Mouse (Mus musculus): ENCODE results near the gene Kat5. TPM values are rescaled to one million over a fixed set of nuclear protein-coding genes. Genes with fewer than 3 reads are reported as not detected.

The Kat5 gene
- polyA plus RNA-seq, 1 experiment = 37.1 TPM

GRCm38 (mm10) chr19:5645280-5645679, 35.2 kb upstream of the Kat5 start:
- no peaks in the 10 kb centered on the region for H3K79me2 ChIP-seq (ENCODE audit: control insufficient read depth, insufficient read depth)
- peaks cover 43% of the 10 kb centered on the region for H3K36me3 ChIP-seq (ENCODE audit: control insufficient read depth, insufficient read depth)
- no peaks in the 10 kb centered on the region for H3K27me3 ChIP-seq (ENCODE audit: control insufficient read depth, insufficient read depth, insufficient read length)
- no peak overlapping the region for H3K4me2 ChIP-seq (ENCODE audit: low read depth)
- TF ChIP-seq POLR2AphosphoS2 (IDR thresholded peaks at IDR 0.05; ENCODE audit: insufficient read length, low read depth) (no peak), SRF (IDR thresholded peaks at IDR 0.05; ENCODE audit: control insufficient read depth, insufficient read length, low read depth) (no peak), TCF12 (IDR thresholded peaks at IDR 0.05; ENCODE audit: insufficient read depth, poor library complexity, severe bottlenecking) (no peak), MAX (IDR thresholded peaks at IDR 0.05; ENCODE audit: low read depth) (no peak), TCF3 (IDR thresholded peaks at IDR 0.05; ENCODE audit: insufficient read length, low read depth) (no peak), MYOG (IDR thresholded peaks at IDR 0.05; ENCODE audit: control insufficient read depth in 1 of 3, insufficient read depth in 1 of 3, insufficient read length in 2 of 3, low read depth in 2 of 3) (no peak), USF1 (IDR thresholded peaks at IDR 0.05; ENCODE audit: low read depth) (no peak)
- H3ac ChIP-seq (ENCODE audit: control insufficient read depth, insufficient read length) = no peak overlapping the region
- H3K4me3 ChIP-seq = no peak overlapping the region

GRCm38 (mm10) chr19:5641641-5642040, 31.6 kb upstream of the Kat5 start:
- H3K36me3 ChIP-seq (ENCODE audit: control insufficient read depth, insufficient read depth) = peaks cover 48% of the 10 kb centered on the region
- H3K27me3 ChIP-seq (ENCODE audit: control insufficient read depth, insufficient read depth, insufficient read length) = no peaks in the 10 kb centered on the region
- H3K79me2 ChIP-seq (ENCODE audit: control insufficient read depth, insufficient read depth) = peaks cover 12% of the 10 kb centered on the region
- TF ChIP-seq TCF12 (IDR thresholded peaks at IDR 0.05; ENCODE audit: insufficient read depth, poor library complexity, severe bottlenecking) (no peak), MYOD1 (IDR thresholded peaks at IDR 0.05; ENCODE audit: control insufficient read depth in 1 of 3, insufficient read length in 2 of 3, low read depth in 2 of 3) (no peak), MYOG (IDR thresholded peaks at IDR 0.05; ENCODE audit: control insufficient read depth in 1 of 3, insufficient read depth in 1 of 3, insufficient read length in 2 of 3, low read depth in 2 of 3) (no peak), SRF (IDR thresholded peaks at IDR 0.05; ENCODE audit: control insufficient read depth, insufficient read length, low read depth) (no peak), MAX (IDR thresholded peaks at IDR 0.05; ENCODE audit: low read depth) (no peak), USF1 (IDR thresholded peaks at IDR 0.05; ENCODE audit: low read depth) (no peak), TCF3 (IDR thresholded peaks at IDR 0.05; ENCODE audit: insufficient read length, low read depth) (no peak), E2F4 (IDR thresholded peaks at IDR 0.05; ENCODE audit: insufficient read depth) (no peak), CEBPB (IDR thresholded peaks at IDR 0.05; ENCODE audit: insufficient read depth, poor library complexity, severe bottlenecking) (no peak), POLR2AphosphoS2 (IDR thresholded peaks at IDR 0.05; ENCODE audit: insufficient read length, low read depth) (no peak), REST (IDR thresholded peaks at IDR 0.05; ENCODE audit: insufficient read depth, insufficient read length) (no peak), POLR2A (IDR thresholded peaks at IDR 0.05; ENCODE audit: insufficient read length, low read depth) (no peak)
- no peak overlapping the region for H3ac ChIP-seq (ENCODE audit: control insufficient read depth, insufficient read length)
- no peak overlapping the region for H3K4me2 ChIP-seq (ENCODE audit: low read depth)
- H3K4me3 ChIP-seq = no peak overlapping the region

GRCm38 (mm10) chr19:5641021-5641420, 31.0 kb upstream of the Kat5 start:
- Histone ChIP-seq H3K27me3 (ENCODE audit: control insufficient read depth, insufficient read depth, insufficient read length) (no peaks in the 10 kb centered on the region), H3K4me2 (ENCODE audit: low read depth) (no peak overlapping the region), H3K4me3 (no peak overlapping the region), H3ac (ENCODE audit: control insufficient read depth, insufficient read length) (no peak overlapping the region), H3K79me2 (ENCODE audit: control insufficient read depth, insufficient read depth) (peaks cover 12% of the 10 kb centered on the region), H3K36me3 (ENCODE audit: control insufficient read depth, insufficient read depth) (peaks cover 48% of the 10 kb centered on the region)
- TF ChIP-seq POLR2A (IDR thresholded peaks at IDR 0.05; ENCODE audit: insufficient read length, low read depth) = no peak
- TF ChIP-seq MYOG (IDR thresholded peaks at IDR 0.05; ENCODE audit: control insufficient read depth in 1 of 3, insufficient read depth in 1 of 3, insufficient read length in 2 of 3, low read depth in 2 of 3) = no peak

- no peak overlapping the region for H3ac ChIP-seq (ENCODE audit: control insufficient read depth, insufficient read length)
- no peaks in the 10 kb centered on the region for H3K27me3 ChIP-seq (ENCODE audit: control insufficient read depth, insufficient read depth, insufficient read length)
- H3K4me3 ChIP-seq = no peak overlapping the region
- H3K4me2 ChIP-seq (ENCODE audit: low read depth) = no peak overlapping the region
- H3K36me3 ChIP-seq (ENCODE audit: control insufficient read depth, insufficient read depth) = peaks cover 45% of the 10 kb centered on the region
- peaks cover 12% of the 10 kb centered on the region for H3K79me2 ChIP-seq (ENCODE audit: control insufficient read depth, insufficient read depth)
- TF ChIP-seq TCF12 (IDR thresholded peaks at IDR 0.05; ENCODE audit: insufficient read depth, poor library complexity, severe bottlenecking) (no peak), E2F4 (IDR thresholded peaks at IDR 0.05; ENCODE audit: insufficient read depth) (no peak), USF1 (IDR thresholded peaks at IDR 0.05; ENCODE audit: low read depth) (no peak), MAX (IDR thresholded peaks at IDR 0.05; ENCODE audit: low read depth) (no peak), REST (IDR thresholded peaks at IDR 0.05; ENCODE audit: insufficient read depth, insufficient read length) (no peak), MYOD1 (IDR thresholded peaks at IDR 0.05; ENCODE audit: control insufficient read depth in 1 of 3, insufficient read length in 2 of 3, low read depth in 2 of 3) (no peak), CEBPB (IDR thresholded peaks at IDR 0.05; ENCODE audit: insufficient read depth, poor library complexity, severe bottlenecking) (no peak), POLR2AphosphoS2 (IDR thresholded peaks at IDR 0.05; ENCODE audit: insufficient read length, low read depth) (no peak), POLR2A (IDR thresholded peaks at IDR 0.05; ENCODE audit: insufficient read length, low read depth) (no peak), TCF3 (IDR thresholded peaks at IDR 0.05; ENCODE audit: insufficient read length, low read depth) (no peak), SRF (IDR thresholded peaks at IDR 0.05; ENCODE audit: control insufficient read depth, insufficient read length, low read depth) (no peak), MYOG (IDR thresholded peaks at IDR 0.05; ENCODE audit: control insufficient read depth in 1 of 3, insufficient read depth in 1 of 3, insufficient read length in 2 of 3, low read depth in 2 of 3) (no peak)
Observed at GRCm38 (mm10) chr19:5640339-5640738, 30.3 kb upstream of the Kat5 start.

- Histone ChIP-seq H3ac (ENCODE audit: control insufficient read depth, insufficient read length) (peak overlapping the region; percentile 73), H3K36me3 (ENCODE audit: control insufficient read depth, insufficient read depth) (peaks cover 28% of the 10 kb centered on the region), H3K79me2 (ENCODE audit: control insufficient read depth, insufficient read depth) (peaks cover 12% of the 10 kb centered on the region), H3K27me3 (ENCODE audit: control insufficient read depth, insufficient read depth, insufficient read length) (no peaks in the 10 kb centered on the region), H3K4me3 (peak overlapping the region; percentile 55), H3K4me2 (ENCODE audit: low read depth) (peak overlapping the region; percentile 78)
- TF ChIP-seq E2F4 (IDR thresholded peaks at IDR 0.05; ENCODE audit: insufficient read depth) (no peak), SRF (IDR thresholded peaks at IDR 0.05; ENCODE audit: control insufficient read depth, insufficient read length, low read depth) (no peak), POLR2AphosphoS2 (IDR thresholded peaks at IDR 0.05; ENCODE audit: insufficient read length, low read depth) (no peak), CEBPB (IDR thresholded peaks at IDR 0.05; ENCODE audit: insufficient read depth, poor library complexity, severe bottlenecking) (no peak), REST (IDR thresholded peaks at IDR 0.05; ENCODE audit: insufficient read depth, insufficient read length) (no peak), TCF12 (IDR thresholded peaks at IDR 0.05; ENCODE audit: insufficient read depth, poor library complexity, severe bottlenecking) (no peak), MYOG (IDR thresholded peaks at IDR 0.05; ENCODE audit: control insufficient read depth in 1 of 3, insufficient read depth in 1 of 3, insufficient read length in 2 of 3, low read depth in 2 of 3) (no peak), MAX (IDR thresholded peaks at IDR 0.05; ENCODE audit: low read depth) (no peak), TCF3 (IDR thresholded peaks at IDR 0.05; ENCODE audit: insufficient read length, low read depth) (no peak), MYOD1 (IDR thresholded peaks at IDR 0.05; ENCODE audit: control insufficient read depth in 1 of 3, insufficient read length in 2 of 3, low read depth in 2 of 3) (no peak), USF1 (IDR thresholded peaks at IDR 0.05; ENCODE audit: low read depth) (no peak)
Observed at GRCm38 (mm10) chr19:5638416-5639005, 28.5 kb upstream of the Kat5 start.

All from myocyte (in vitro differentiated cells).